Mouse (Mus musculus) effector memory CD4-positive, alpha-beta T cell, adult 5 months (primary cell): ENCODE measurements around the gene Gm11559. TPM values are rescaled to one million over a fixed set of nuclear protein-coding genes. Genes with fewer than 3 reads are reported as not detected.

Source experiments
- polyA plus RNA-seq: library from polyadenylated mRNA; unstranded; fragments of 100-300 nt; shearing (Covaris generic); gene quantifications from one replicate; pipeline ENCODE4 v1.2.1, GENCODE M21; 2017

Gm11559 gene
- not detected for polyA plus RNA-seq

GRCm38 (mm10) chr11:99864176-99864575 is at the start of gene Gm11559:
TSS of gene Gm11559 (plus strand) at chr11:99864476.

GRCm38 (mm10) chr11:99815566-99815965 is 48.7 kb upstream of the Gm11559 start, which contains the start of gene Gm11564:
TSS of gene Gm11564 (minus strand) at chr11:99815666.

GRCm38 (mm10) chr11:99837966-99838365 is 26.3 kb upstream of the Gm11559 start, which contains the start of gene 2300003K06Rik:
TSS of gene 2300003K06Rik (minus strand) at chr11:99838066.

GRCm38 (mm10) chr11:99851508-99851907 is 12.8 kb upstream of the Gm11559 start, which contains the start of gene Krtap4-16:
TSS of gene Krtap4-16 (minus strand) at chr11:99851608.

GRCm38 (mm10) chr11:99857617-99858016 is 6.7 kb upstream of the Gm11559 start, which contains the start of gene Gm11568:
TSS of gene Gm11568 (plus strand) at chr11:99857917.

GRCm38 (mm10) chr11:99873089-99873488 is 8.8 kb downstream of the Gm11559 start, which contains the start of gene Krtap9-1:
TSS of gene Krtap9-1 (plus strand) at chr11:99873389.

GRCm38 (mm10) chr11:99878887-99879286 is 14.6 kb downstream of the Gm11559 start, which contains the start of gene Gm11567:
TSS of gene Gm11567 (plus strand) at chr11:99879187.

GRCm38 (mm10) chr11:99907620-99908019 is 43.3 kb downstream of the Gm11559 start, which contains the start of gene Krtap31-1:
TSS of gene Krtap31-1 (plus strand) at chr11:99907920.

GRCm38 (mm10) chr11:99914451-99914850 is 50.2 kb downstream of the Gm11559 start, which contains the start of gene Gm11565:
TSS of gene Gm11565 (plus strand) at chr11:99914751.

Other genes with a start within 250 kb of the Gm11559 start
- not detected for gene Krtap2-4, start 249.6 kb upstream of the Gm11559 start, polyA plus RNA-seq
- gene Gm11562, start 244.0 kb upstream of the Gm11559 start, polyA plus RNA-seq = not detected
- not detected for gene Krtap4-1, start 236.2 kb upstream of the Gm11559 start, polyA plus RNA-seq
- gene Krtap4-2, start 229.4 kb upstream of the Gm11559 start, polyA plus RNA-seq = not detected
- gene Krtap4-7, start 220.4 kb upstream of the Gm11559 start, polyA plus RNA-seq = not detected
- not detected for gene Gm11555, start 214.2 kb upstream of the Gm11559 start, polyA plus RNA-seq
- not detected for gene Gm11563, start 205.5 kb upstream of the Gm11559 start, polyA plus RNA-seq
- not detected for gene Krtap4-6, start 198.5 kb upstream of the Gm11559 start, polyA plus RNA-seq
- gene Gm14190, start 173.7 kb upstream of the Gm11559 start, polyA plus RNA-seq = not detected
- not detected for gene Gm14180, start 130.2 kb upstream of the Gm11559 start, polyA plus RNA-seq
- not detected for gene Gm11595, start 91.6 kb upstream of the Gm11559 start, polyA plus RNA-seq
- not detected for gene Krtap4-8, start 83.8 kb upstream of the Gm11559 start, polyA plus RNA-seq
- gene Krtap4-9, start 79.3 kb upstream of the Gm11559 start, polyA plus RNA-seq = not detected
- not detected for gene Gm11596, start 71.0 kb upstream of the Gm11559 start, polyA plus RNA-seq
- gene Gm11569, start 65.5 kb upstream of the Gm11559 start, polyA plus RNA-seq = not detected
- gene Gm11554, start 60.0 kb upstream of the Gm11559 start, polyA plus RNA-seq = not detected
- not detected for gene Krtap4-13, start 54.6 kb upstream of the Gm11559 start, polyA plus RNA-seq
- gene Gm11564, start 48.8 kb upstream of the Gm11559 start, polyA plus RNA-seq = not detected
- not detected for gene 2300003K06Rik, start 26.4 kb upstream of the Gm11559 start, polyA plus RNA-seq
- not detected for gene Krtap4-16, start 12.9 kb upstream of the Gm11559 start, polyA plus RNA-seq
- not detected for gene Gm11568, start 6.6 kb upstream of the Gm11559 start, polyA plus RNA-seq
- gene Krtap9-1, start 8.9 kb downstream of the Gm11559 start, polyA plus RNA-seq = not detected
- not detected for gene Gm11567, start 14.7 kb downstream of the Gm11559 start, polyA plus RNA-seq
- gene Krtap31-1, start 43.4 kb downstream of the Gm11559 start, polyA plus RNA-seq = not detected
- not detected for gene Gm11565, start 50.3 kb downstream of the Gm11559 start, polyA plus RNA-seq
- not detected for gene Krtap31-2, start 71.8 kb downstream of the Gm11559 start, polyA plus RNA-seq
- not detected for gene Krtap9-5, start 84.0 kb downstream of the Gm11559 start, polyA plus RNA-seq
- not detected for gene Krtap29-1, start 114.6 kb downstream of the Gm11559 start, polyA plus RNA-seq
- gene Krtap16-1, start 122.1 kb downstream of the Gm11559 start, polyA plus RNA-seq = not detected
- gene Krtap17-1, start 129.5 kb downstream of the Gm11559 start, polyA plus RNA-seq = not detected
- not detected for gene Krt33a, start 151.7 kb downstream of the Gm11559 start, polyA plus RNA-seq
- not detected for gene Krt33b, start 165.4 kb downstream of the Gm11559 start, polyA plus RNA-seq
- gene Krt34, start 177.1 kb downstream of the Gm11559 start, polyA plus RNA-seq = not detected
- gene Krt31, start 186.1 kb downstream of the Gm11559 start, polyA plus RNA-seq = not detected
- gene Krt32, start 223.8 kb downstream of the Gm11559 start, polyA plus RNA-seq = not detected
- gene Krt35, start 231.8 kb downstream of the Gm11559 start, polyA plus RNA-seq = not detected
- gene Krt36, start 241.2 kb downstream of the Gm11559 start, polyA plus RNA-seq = not detected